Mouse (Mus musculus) ES-E14 (cell line): ENCODE measurements around the gene Tube1.

ENCODE experiments used
- CHD2 ChIP-seq: IDR thresholded peaks from 2 replicates; pipeline ENCODE4 v1.6.1; 2014; ENCODE audit warnings: mild to moderate bottlenecking, low read depth, low read length, inconsistent platforms
- MAFK ChIP-seq: IDR thresholded peaks from 2 replicates; pipeline ENCODE4 v1.6.1; 2014; ENCODE audit warnings: mild to moderate bottlenecking, low read depth, low read length, inconsistent platforms; ENCODE audit not compliant: insufficient read depth
- ZC3H11A ChIP-seq: IDR thresholded peaks from 2 replicates; pipeline ENCODE4 v1.6.1; 2012; ENCODE audit warnings: low read depth, mild to moderate bottlenecking, inconsistent platforms, low read length, borderline replicate concordance

DNA sequence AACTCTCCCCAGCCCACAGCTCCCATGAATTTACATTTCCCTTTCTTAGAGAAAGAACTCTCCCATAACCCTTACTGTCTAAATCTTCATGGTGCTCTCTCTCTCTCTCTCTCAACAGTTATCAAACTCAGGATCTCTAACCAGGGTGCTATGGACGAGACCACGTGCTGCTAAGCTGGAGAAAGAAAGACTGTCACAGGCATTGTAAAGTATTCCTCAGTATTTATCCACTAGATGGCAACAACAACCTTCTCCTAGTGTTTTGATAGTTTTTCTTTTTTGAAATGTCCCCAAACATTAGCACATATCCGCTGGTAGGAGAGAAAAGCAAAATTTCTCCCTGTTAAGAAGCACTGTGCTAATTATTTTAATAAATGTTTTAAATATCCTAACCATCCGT is 12.4 kb upstream of the Tube1 start:
- no peak for TF ChIP-seq MAFK
- no peak for TF ChIP-seq CHD2
- no peak for TF ChIP-seq ZC3H11A
